Mouse (Mus musculus): ENCODE measurements around the gene Fam174b. TPM values are rescaled to one million over a fixed set of nuclear protein-coding genes. Genes with fewer than 3 reads are reported as not detected.

Fam174b gene
- total and polyA plus RNA-seq, 3 experiments = not detected

- Histone ChIP-seq H3K27ac (ENCODE audit: insufficient read depth, low read depth) (no peak overlapping the region), H3K4me2 (ENCODE audit: insufficient read depth, low read depth, poor library complexity, severe bottlenecking) (no peak overlapping the region), H3K79me2 (replicated peaks; ENCODE audit: control insufficient read depth, extremely low read depth, insufficient read depth, poor library complexity, severe bottlenecking) (no peaks in the 10 kb centered on the region), H3K4me3 (replicated peaks in 1 of 3; ENCODE audit: low read depth in 2 of 3, low read length in 2 of 3, poor library complexity in 1 of 3) (no peak overlapping the region), H3K36me3 (replicated peaks in 1 of 2; ENCODE audit: control insufficient read depth in 1 of 2, insufficient read depth in 1 of 2, low read length in 1 of 2) (no peaks in the 10 kb centered on the region), H3K9me3 (replicated peaks; ENCODE audit: low read length) (no peaks in the 10 kb centered on the region), H3K27me3 (replicated peaks) (peaks cover 92% of the 10 kb centered on the region), H3K9ac (ENCODE audit: insufficient read depth, low read depth) (no peak overlapping the region), H3K4me1 (ENCODE audit: control insufficient read depth in 1 of 2, insufficient read depth in 2 of 2) (no peaks in the 10 kb centered on the region)
- dilution Hi-C loops (cut with MboI; ENCODE audit: extremely low pct_ligation_motif_present, extremely low pct_unique_long_range_greater_than_20kb, low sequenced_read_pairs) (no loop called here), in situ Hi-C loops (cut with MboI; ENCODE audit: low pct_ligation_motif_present, low pct_unique_long_range_greater_than_20kb, low sequenced_read_pairs) (no loop called here)
- TF ChIP-seq USF1 (IDR thresholded peaks at IDR 0.05; ENCODE audit: low read depth, low read length) = no peak
- TF ChIP-seq RAD21 (IDR thresholded peaks at IDR 0.05; ENCODE audit: low read depth, low read length) = no peak
- no peak for TF ChIP-seq TCF12 (IDR thresholded peaks at IDR 0.05; ENCODE audit: low read depth, low read length)
- no peak for DNase-seq (ENCODE audit: extremely low read depth)
These were observed 52.5 kb downstream of the Fam174b start for GRCm38 (mm10) chr7:73792641-73793040.

- in situ Hi-C loops (cut with MboI; ENCODE audit: low pct_ligation_motif_present, low pct_unique_long_range_greater_than_20kb, low sequenced_read_pairs) (no loop called here), dilution Hi-C loops (cut with MboI; ENCODE audit: extremely low pct_ligation_motif_present, extremely low pct_unique_long_range_greater_than_20kb, low sequenced_read_pairs) (no loop called here)
- H3K9ac ChIP-seq (ENCODE audit: insufficient read depth, low read depth) = no peak overlapping the region
- no peaks in the 10 kb centered on the region for H3K4me1 ChIP-seq (ENCODE audit: control insufficient read depth in 1 of 2, insufficient read depth in 2 of 2)
- H3K79me2 ChIP-seq (replicated peaks; ENCODE audit: control insufficient read depth, extremely low read depth, insufficient read depth, poor library complexity, severe bottlenecking) = no peaks in the 10 kb centered on the region
- H3K4me3 ChIP-seq (replicated peaks in 1 of 3; ENCODE audit: low read depth in 2 of 3, low read length in 2 of 3, poor library complexity in 1 of 3) = no peak overlapping the region
- no peak overlapping the region for H3K4me2 ChIP-seq (ENCODE audit: insufficient read depth, low read depth, poor library complexity, severe bottlenecking)
- H3K27ac ChIP-seq (ENCODE audit: insufficient read depth, low read depth) = no peak overlapping the region
- H3K27me3 ChIP-seq (replicated peaks) = peaks cover 77% of the 10 kb centered on the region
- H3K9me3 ChIP-seq (replicated peaks; ENCODE audit: low read length) = no peaks in the 10 kb centered on the region
- H3K36me3 ChIP-seq (replicated peaks in 1 of 2; ENCODE audit: control insufficient read depth in 1 of 2, insufficient read depth in 1 of 2, low read length in 1 of 2) = no peaks in the 10 kb centered on the region
- DNase-seq (ENCODE audit: extremely low read depth) = no peak
- TF ChIP-seq GABPA (IDR thresholded peaks at IDR 0.05; ENCODE audit: insufficient replicate concordance, low read depth, low read length) (no peak), TCF12 (IDR thresholded peaks at IDR 0.05; ENCODE audit: low read depth, low read length) (no peak), CTCF (conservative IDR thresholded peaks at IDR 0.05 in 1 of 2, IDR thresholded peaks at IDR 0.05 in 1 of 2; ENCODE audit: low read depth in 2 of 2, low read length in 2 of 2) (peak; percentile 10 to 69; a peak in 2 of 4 replicates), MAFK (IDR thresholded peaks at IDR 0.05; ENCODE audit: insufficient replicate concordance, low read length) (no peak), USF1 (IDR thresholded peaks at IDR 0.05; ENCODE audit: low read depth, low read length) (no peak), UBTF (IDR thresholded peaks at IDR 0.05; ENCODE audit: low read depth, low read length) (no peak), MAX (IDR thresholded peaks at IDR 0.05; ENCODE audit: low read length) (no peak), JUN (IDR thresholded peaks at IDR 0.05; ENCODE audit: insufficient read depth, low read depth, low read length) (no peak), SMC3 (IDR thresholded peaks at IDR 0.05; ENCODE audit: low read depth, low read length) (peak; percentile 54), BHLHE40 (IDR thresholded peaks at IDR 0.05; ENCODE audit: low read depth, low read length) (no peak), RAD21 (IDR thresholded peaks at IDR 0.05; ENCODE audit: low read depth, low read length) (peak; percentile 43)
These were observed 69.2 kb downstream of the Fam174b start for GRCm38 (mm10) chr7:73809261-73809660.

- no peak overlapping the region for H3K9ac ChIP-seq (ENCODE audit: insufficient read depth, low read depth)
- TF ChIP-seq CTCF (conservative IDR thresholded peaks at IDR 0.05 in 1 of 2, IDR thresholded peaks at IDR 0.05 in 1 of 2; ENCODE audit: low read depth in 2 of 2, low read length in 2 of 2) (no peak), EP300 (IDR thresholded peaks at IDR 0.05; ENCODE audit: low read length) (no peak), TBP (conservative IDR thresholded peaks at IDR 0.05; ENCODE audit: low read depth, low read length) (no peak), SIN3A (IDR thresholded peaks at IDR 0.05; ENCODE audit: low read length) (no peak), POLR2AphosphoS2 (IDR thresholded peaks at IDR 0.05; ENCODE audit: low read depth, low read length) (no peak), RCOR1 (conservative IDR thresholded peaks at IDR 0.05; ENCODE audit: low read depth, low read length) (no peak), KAT2A (IDR thresholded peaks at IDR 0.05; ENCODE audit: insufficient replicate concordance, low read length) (no peak)
- in situ Hi-C loops (cut with MboI; ENCODE audit: low pct_ligation_motif_present, low pct_unique_long_range_greater_than_20kb, low sequenced_read_pairs) = no loop called here
- dilution Hi-C loops (cut with MboI; ENCODE audit: extremely low pct_ligation_motif_present, extremely low pct_unique_long_range_greater_than_20kb, low sequenced_read_pairs) = no loop called here
- H3K4me3 ChIP-seq (replicated peaks in 1 of 3; ENCODE audit: low read depth in 2 of 3, low read length in 2 of 3, poor library complexity in 1 of 3) = no peak overlapping the region
- H3K9me3 ChIP-seq (replicated peaks; ENCODE audit: low read length) = no peaks in the 10 kb centered on the region
- DNase-seq (ENCODE audit: extremely low read depth) = no peak
- H3K27ac ChIP-seq (ENCODE audit: insufficient read depth, low read depth) = no peak overlapping the region
- H3K27me3 ChIP-seq (replicated peaks) = peaks cover 95% of the 10 kb centered on the region
- H3K4me1 ChIP-seq (ENCODE audit: control insufficient read depth in 1 of 2, insufficient read depth in 2 of 2) = no peaks in the 10 kb centered on the region
- H3K79me2 ChIP-seq (replicated peaks; ENCODE audit: control insufficient read depth, extremely low read depth, insufficient read depth, poor library complexity, severe bottlenecking) = no peaks in the 10 kb centered on the region
- H3K36me3 ChIP-seq (replicated peaks in 1 of 2; ENCODE audit: control insufficient read depth in 1 of 2, insufficient read depth in 1 of 2, low read length in 1 of 2) = no peaks in the 10 kb centered on the region
- no peak overlapping the region for H3K4me2 ChIP-seq (ENCODE audit: insufficient read depth, low read depth, poor library complexity, severe bottlenecking)
These were observed 71.3 kb downstream of the Fam174b start for GRCm38 (mm10) chr7:73811439-73811838.

All from CH12.LX (cell line).